7 mouse cellular contexts compared by ENCODE assay signal in the genomic region with DNA sequence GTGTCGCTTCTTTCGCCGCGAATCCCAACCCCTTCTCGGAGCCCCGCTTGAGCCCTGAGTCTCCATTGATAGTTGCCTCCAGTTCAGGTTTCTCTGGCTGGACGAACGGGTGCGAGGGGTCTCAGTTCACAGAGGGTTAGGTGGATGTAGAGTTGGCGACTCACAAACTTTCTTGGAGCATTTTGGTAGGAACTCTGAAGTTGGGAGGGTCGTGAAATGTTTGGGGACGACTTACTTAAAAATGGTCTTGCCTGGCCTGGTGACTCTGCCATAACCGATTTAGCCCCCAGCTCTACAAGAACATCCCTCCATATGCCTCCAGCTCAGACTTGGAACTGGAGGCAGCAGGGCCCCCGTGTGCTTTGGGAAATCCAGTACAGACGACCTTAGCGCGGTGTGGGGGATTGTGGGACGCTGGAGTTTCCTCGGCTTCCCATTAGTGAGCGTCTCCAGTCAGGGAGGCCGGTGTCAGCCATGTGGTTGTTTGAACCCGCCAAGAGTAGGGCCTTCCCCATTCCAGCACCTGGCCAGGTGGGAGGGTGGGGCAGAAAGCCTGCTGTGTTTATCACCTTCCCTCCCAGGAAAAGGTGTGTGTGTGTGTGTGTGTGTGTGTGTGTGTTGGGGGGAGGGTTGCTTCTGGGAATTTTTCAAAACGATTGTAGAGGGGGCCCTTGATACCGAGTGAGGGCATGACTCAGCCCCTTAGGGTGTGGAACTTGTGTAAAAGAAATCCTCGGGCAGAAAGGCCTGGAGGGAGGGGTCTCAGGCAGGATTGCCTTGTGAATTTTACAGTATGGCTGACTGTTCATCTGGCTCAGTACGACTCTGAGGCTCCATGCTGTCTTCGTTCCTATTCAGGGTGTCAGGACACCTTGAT. TPM values are rescaled to one million over a fixed set of nuclear protein-coding genes. Genes with fewer than 3 reads are reported as not detected.
DNase-seq lines count a peak whose midpoint lies in the region; ATAC-seq and TF ChIP-seq lines count a peak whose summit lies in the region.

No protein-coding gene starts in this region.

- TF ChIP-seq CTCF in lung, postnatal 0 days (IDR thresholded peaks at IDR 0.05): no peak

- TF ChIP-seq EP300 in lung, postnatal 0 days (IDR thresholded peaks at IDR 0.05): peak; percentile 95

- peak overlapping the region; percentile 61 for H3K4me2 ChIP-seq in lung, postnatal 0 days (replicated peaks; ENCODE audit: low read depth, low read length)
- H3K4me2 ChIP-seq in stomach, embryonic 15.5 days: peak overlapping the region; percentile 77

- peak overlapping the region; percentile 99 for H3K4me3 ChIP-seq in lung, postnatal 0 days (ENCODE audit: low read depth, low read length)
- H3K4me3 ChIP-seq in stomach, embryonic 15.5 days (replicated peaks): peak overlapping the region; percentile 87

- H3K9me3 ChIP-seq in lung, postnatal 0 days (ENCODE audit: low read length): no peaks in the 10 kb centered on the region
- H3K9me3 ChIP-seq in stomach, embryonic 15.5 days: no peaks in the 10 kb centered on the region

- DNase-seq in 3134 (ENCODE audit: extremely low read depth, insufficient read length, low spot score) (peak; percentile 66), 416B (ENCODE audit: low read depth) (peak; percentile 63)
- DNase-seq in cerebellum, adult 9-11 months: peak; percentile 67
- peak; percentile 32 for DNase-seq in gastrocnemius, postnatal 14 days
- peak; percentile 59 for DNase-seq in kidney, adult 9 months
- DNase-seq in lung, postnatal 0 days (ENCODE audit: low spot score): peak; percentile 92

- ATAC-seq in lung, postnatal 0 days: peak; percentile 36
- ATAC-seq in stomach, embryonic 15.5 days (ENCODE audit: insufficient read depth, low FRiP score, low read depth): peak; percentile 23

- peak overlapping the region; percentile 96 for H3K9ac ChIP-seq in lung, postnatal 0 days (replicated peaks; ENCODE audit: low read depth)
- H3K9ac ChIP-seq in stomach, embryonic 15.5 days: peak overlapping the region; percentile 82

- under 1% methylated on average over 26 of the region's 27 CpGs for WGBS in lung, postnatal 0 days
- WGBS in stomach, embryonic 15.5 days: 0% methylated on average over 26 of the region's 27 CpGs

- peaks cover 28% of the 10 kb centered on the region for H3K4me1 ChIP-seq in lung, postnatal 0 days (ENCODE audit: insufficient read depth, low read depth, low read length)
- peaks cover 37% of the 10 kb centered on the region for H3K4me1 ChIP-seq in stomach, embryonic 15.5 days

- no peaks in the 10 kb centered on the region for H3K27me3 ChIP-seq in lung, postnatal 0 days (replicated peaks; ENCODE audit: insufficient read depth, low read length)
- H3K27me3 ChIP-seq in stomach, embryonic 15.5 days (replicated peaks): no peaks in the 10 kb centered on the region

- intact Hi-C loops in gastrocnemius, postnatal 14 days (cut with DNase I; ENCODE audit: low total_unique reads): no loop called here

- no peaks in the 10 kb centered on the region for H3K36me3 ChIP-seq in lung, postnatal 0 days (ENCODE audit: insufficient read depth, low read length)
- H3K36me3 ChIP-seq in stomach, embryonic 15.5 days: no peaks in the 10 kb centered on the region

- peak overlapping the region; percentile 97 for H3K27ac ChIP-seq in lung, postnatal 0 days (ENCODE audit: low read length)
- peak overlapping the region; percentile 97 for H3K27ac ChIP-seq in stomach, embryonic 15.5 days

RNA-seq across cellular contexts. Expression of gene Hdgf, which starts 1.1 kb away (rescaled TPM):
- total RNA-seq in gastrocnemius, postnatal 14 days (2021): 100 to 1,000 TPM; 152 to 161 TPM
- 186 and 199 TPM in 2 replicates for polyA plus RNA-seq in lung, postnatal 0 days (2015; fragmentation: Nextera tagmentation; extraction: Ambion mirVana)
- polyA plus RNA-seq in stomach, embryonic 15.5 days (2015; fragmentation: Nextera tagmentation; extraction: Ambion mirVana): 238 and 249 TPM in 2 replicates

RNA-seq across cellular contexts. Expression of gene Mrpl24, which starts 12.1 kb away (rescaled TPM):
- 10 to 100 TPM; 42.1 to 46.5 TPM for total RNA-seq in gastrocnemius, postnatal 14 days (2021)
- 61.6 and 66.6 TPM in 2 replicates for polyA plus RNA-seq in lung, postnatal 0 days (2015; fragmentation: Nextera tagmentation; extraction: Ambion mirVana)
- 76.4 and 78.2 TPM in 2 replicates for polyA plus RNA-seq in stomach, embryonic 15.5 days (2015; fragmentation: Nextera tagmentation; extraction: Ambion mirVana)

RNA-seq across cellular contexts. Expression of gene Prcc, which starts 21.8 kb away (rescaled TPM):
- total RNA-seq in gastrocnemius, postnatal 14 days (2021): 10 to 100 TPM; 40.1 to 40.5 TPM
- polyA plus RNA-seq in lung, postnatal 0 days (2015; fragmentation: Nextera tagmentation; extraction: Ambion mirVana): 9.7 and 9.8 TPM in 2 replicates
- 11.3 and 12.7 TPM in 2 replicates for polyA plus RNA-seq in stomach, embryonic 15.5 days (2015; fragmentation: Nextera tagmentation; extraction: Ambion mirVana)

RNA-seq across cellular contexts. Expression of gene Isg20l2, which starts 22.9 kb away (rescaled TPM):
- 1 to 10 TPM; 9.0 to 9.6 TPM for total RNA-seq in gastrocnemius, postnatal 14 days (2021)
- polyA plus RNA-seq in lung, postnatal 0 days (2015; fragmentation: Nextera tagmentation; extraction: Ambion mirVana): 22.5 and 24.9 TPM in 2 replicates
- 45.8 and 48.1 TPM in 2 replicates for polyA plus RNA-seq in stomach, embryonic 15.5 days (2015; fragmentation: Nextera tagmentation; extraction: Ambion mirVana)

RNA-seq across cellular contexts. Expression of gene Rrnad1, which starts 23.3 kb away (rescaled TPM):
- 1 to 10 TPM; 3.6 to 3.9 TPM for total RNA-seq in gastrocnemius, postnatal 14 days (2021)
- polyA plus RNA-seq in lung, postnatal 0 days (2015; fragmentation: Nextera tagmentation; extraction: Ambion mirVana): 10.8 and 11.2 TPM in 2 replicates
- polyA plus RNA-seq in stomach, embryonic 15.5 days (2015; fragmentation: Nextera tagmentation; extraction: Ambion mirVana): 16.2 and 17.6 TPM in 2 replicates

Comparison
In these comparisons a context has a peak if more than half of its experiments do, and no peak if none do; other contexts are left out.
1. Peak in every context shown above with its lines: DNase-seq, ATAC-seq, H3K4me3 ChIP-seq and H3K27ac ChIP-seq.
2. DNase-seq: peak in every context shown above with its lines; median percentile 92 in lung, postnatal 0 days; 67 in cerebellum, adult 9-11 months; 66 in 3134; 63 in 416B; 59 in kidney, adult 9 months; 32 in gastrocnemius, postnatal 14 days.